Mouse (Mus musculus) heart, embryonic 11.5 days (tissue): ENCODE results near the gene Gif. TPM values are rescaled to one million over a fixed set of nuclear protein-coding genes. Genes with fewer than 3 reads are reported as not detected.

Experiments
- ATAC-seq: fragments of 200-750 bp; cut with Nextera tagmentation; replicated peaks from 2 replicates; pipeline ENCODE4 v1.8.0; 2017; ENCODE audit warnings: moderate library complexity; ENCODE audit not compliant: insufficient number of reproducible peaks, low FRiP score, low TSS enrichment
- H3K27ac ChIP-seq: fragments of 300-500 bp; sonication (generic); 2 replicates; pipeline ENCODE4 v1.5.1; 2014; ENCODE audit warnings: mild to moderate bottlenecking, low read depth, low read length
- H3K27me3 ChIP-seq: fragments of 300-500 bp; sonication (generic); 2 replicates; pipeline ENCODE4 v1.6.1; 2014; ENCODE audit warnings: mild to moderate bottlenecking, low read length, mixed read lengths; ENCODE audit not compliant: control insufficient read depth, insufficient read depth
- H3K36me3 ChIP-seq: fragments of 300-500 bp; sonication (generic); 2 replicates; pipeline ENCODE4 v1.6.1; 2014; ENCODE audit warnings: mild to moderate bottlenecking, low read length, moderate library complexity, mixed read lengths; ENCODE audit not compliant: control insufficient read depth, insufficient read depth
- H3K4me1 ChIP-seq: fragments of 300-500 bp; sonication (generic); 2 replicates; pipeline ENCODE4 v1.6.1; 2014; ENCODE audit warnings: low read length; ENCODE audit not compliant: control insufficient read depth, insufficient read depth
- H3K4me2 ChIP-seq: fragments of 300-500 bp; sonication (generic); 2 replicates; pipeline ENCODE4 v1.6.1; 2014; ENCODE audit warnings: mild to moderate bottlenecking, moderate library complexity
- H3K4me3 ChIP-seq: fragments of 300-500 bp; sonication (generic); 2 replicates; pipeline ENCODE4 v1.5.1; 2014; ENCODE audit warnings: low read depth, low read length
- H3K9ac ChIP-seq: fragments of 300-500 bp; sonication (generic); 2 replicates; pipeline ENCODE4 v1.6.1; 2014; ENCODE audit warnings: mild to moderate bottlenecking, low read depth, low read length, moderate library complexity
- H3K9me3 ChIP-seq: fragments of 300-500 bp; sonication (generic); replicated peaks from 2 replicates; pipeline ENCODE4 v1.6.1; 2016; ENCODE audit warnings: low read length; ENCODE audit not compliant: control insufficient read depth
- WGBS: fragments of 180-500 bp; shearing (Covaris S2); extraction: QIAGEN DNeasy Blood & Tissue Kit; methylation state at CpG from one replicate; pipeline ENCODE4 v1.1.7; 2014; ENCODE audit not compliant: insufficient replicate concordance; 5-methylcytosine and 5-hydroxymethylcytosine counted together
- polyA plus RNA-seq: library from polyadenylated mRNA; unstranded; fragments of >200 nt; fragmentation: Nextera tagmentation; extraction: Ambion mirVana; gene quantifications from 2 replicates; pipeline ENCODE4 v1.2.1, GENCODE M21; 2014

The Gif gene
- polyA plus RNA-seq, 1 experiment from 2014 or later: not detected

- 85% methylated on average over 14 of the region's 14 CpGs for WGBS
- ATAC-seq: no peak
- H3K9me3 ChIP-seq: no peaks in the 10 kb centered on the region
- no peak overlapping the region for H3K27ac ChIP-seq
- H3K4me1 ChIP-seq: no peaks in the 10 kb centered on the region
- no peaks in the 10 kb centered on the region for H3K27me3 ChIP-seq
- H3K4me3 ChIP-seq: no peak overlapping the region
- no peak overlapping the region for H3K9ac ChIP-seq
- no peak overlapping the region for H3K4me2 ChIP-seq
- no peaks in the 10 kb centered on the region for H3K36me3 ChIP-seq
Measured at GRCm38 (mm10) chr19:11785409-11786154, 38.2 kb downstream of the Gif start.

GRCm38 (mm10) chr19:11787826-11788225, 40.5 kb downstream of the Gif start:
- ATAC-seq: no peak
- Histone ChIP-seq H3K9ac (no peak overlapping the region), H3K4me1 (no peaks in the 10 kb centered on the region), H3K9me3 (no peaks in the 10 kb centered on the region), H3K36me3 (no peaks in the 10 kb centered on the region), H3K4me2 (no peak overlapping the region), H3K4me3 (no peak overlapping the region), H3K27ac (no peak overlapping the region), H3K27me3 (no peaks in the 10 kb centered on the region)
- WGBS: 86% methylated on average over 6 of the region's 6 CpGs

GRCm38 (mm10) chr19:11788876-11789275, 41.5 kb downstream of the Gif start:
- Histone ChIP-seq H3K27me3 (no peaks in the 10 kb centered on the region), H3K9me3 (no peaks in the 10 kb centered on the region), H3K27ac (no peak overlapping the region), H3K4me3 (no peak overlapping the region), H3K9ac (no peak overlapping the region), H3K4me1 (no peaks in the 10 kb centered on the region), H3K4me2 (no peak overlapping the region), H3K36me3 (no peaks in the 10 kb centered on the region)
- WGBS: 90% methylated on average over 6 of the region's 6 CpGs
- ATAC-seq: no peak

GRCm38 (mm10) chr19:11791825-11792224, 44.5 kb downstream of the Gif start:
- Histone ChIP-seq H3K27ac (no peak overlapping the region), H3K9me3 (no peaks in the 10 kb centered on the region), H3K9ac (no peak overlapping the region), H3K4me2 (no peak overlapping the region), H3K4me3 (no peak overlapping the region), H3K36me3 (no peaks in the 10 kb centered on the region), H3K4me1 (no peaks in the 10 kb centered on the region), H3K27me3 (no peaks in the 10 kb centered on the region)
- no peak for ATAC-seq
- 64% methylated on average over 5 of the region's 5 CpGs for WGBS

- no peaks in the 10 kb centered on the region for H3K36me3 ChIP-seq
- H3K4me2 ChIP-seq: no peak overlapping the region
- H3K27me3 ChIP-seq: no peaks in the 10 kb centered on the region
- no peak overlapping the region for H3K27ac ChIP-seq
- H3K4me3 ChIP-seq: no peak overlapping the region
- no peaks in the 10 kb centered on the region for H3K4me1 ChIP-seq
- ATAC-seq: no peak
- no peak overlapping the region for H3K9ac ChIP-seq
- H3K9me3 ChIP-seq: no peaks in the 10 kb centered on the region
- WGBS: 70% methylated on average over 2 of the region's 2 CpGs
Measured at GRCm38 (mm10) chr19:11793741-11794359, 46.5 kb downstream of the Gif start.

- Histone ChIP-seq H3K9ac (no peak overlapping the region), H3K36me3 (no peaks in the 10 kb centered on the region)
- WGBS: 79% methylated on average over 6 of the region's 6 CpGs
Measured at GRCm38 (mm10) chr19:11794447-11794846, 47.1 kb downstream of the Gif start.

GRCm38 (mm10) chr19:11800531-11801315, 53.4 kb downstream of the Gif start:
- no peak overlapping the region for H3K9ac ChIP-seq
- no peaks in the 10 kb centered on the region for H3K27me3 ChIP-seq
- H3K27ac ChIP-seq: no peak overlapping the region
- H3K36me3 ChIP-seq: no peaks in the 10 kb centered on the region
- 71% methylated on average over 8 of the region's 8 CpGs for WGBS
- ATAC-seq: no peak
- H3K9me3 ChIP-seq: no peaks in the 10 kb centered on the region
- no peaks in the 10 kb centered on the region for H3K4me1 ChIP-seq
- H3K4me2 ChIP-seq: no peak overlapping the region
- H3K4me3 ChIP-seq: no peak overlapping the region

More at GRCm38 (mm10) chr19:11794447-11794846, 47.1 kb downstream of the Gif start:
- Histone ChIP-seq H3K27ac (no peak overlapping the region), H3K4me2 (no peak overlapping the region), H3K9me3 (no peaks in the 10 kb centered on the region), H3K4me1 (no peaks in the 10 kb centered on the region), H3K4me3 (no peak overlapping the region), H3K27me3 (no peaks in the 10 kb centered on the region)
- no peak for ATAC-seq

- Histone ChIP-seq H3K4me2 (no peak overlapping the region), H3K9me3 (no peaks in the 10 kb centered on the region), H3K27ac (no peak overlapping the region), H3K4me1 (no peaks in the 10 kb centered on the region), H3K27me3 (no peaks in the 10 kb centered on the region), H3K36me3 (no peaks in the 10 kb centered on the region), H3K4me3 (no peak overlapping the region), H3K9ac (no peak overlapping the region)
- 50% methylated on average over 1 of the region's 1 CpGs for WGBS
- ATAC-seq: no peak
Measured at GRCm38 (mm10) chr19:11804423-11804822, 57.1 kb downstream of the Gif start.
